Mouse (Mus musculus) cortical plate, adult 2 months (tissue): ENCODE measurements around the gene Ccl3. TPM values are rescaled to one million over a fixed set of nuclear protein-coding genes. Genes with fewer than 3 reads are reported as not detected.

Source experiments
- H3K27ac ChIP-seq: fragments of 200-500 bp; 2 replicates; pipeline ENCODE4 v1.5.1; 2012; ENCODE audit warnings: low read length, control low read depth, inconsistent platforms; ENCODE audit not compliant: insufficient read depth
- H3K4me1 ChIP-seq: fragments of 200-500 bp; 2 replicates; pipeline ENCODE4 v1.6.1; 2011; ENCODE audit warnings: low read length; ENCODE audit not compliant: control insufficient read depth, insufficient read depth
- H3K4me3 ChIP-seq: fragments of 200-500 bp; 2 replicates; pipeline ENCODE4 v1.5.1; 2011; ENCODE audit warnings: mild to moderate bottlenecking, low read length, control low read depth; ENCODE audit not compliant: insufficient read depth
- CTCF ChIP-seq: fragments of 200-500 bp; IDR thresholded peaks from 2 replicates; pipeline ENCODE4 v1.5.1; 2011; ENCODE audit warnings: mild to moderate bottlenecking, control low read depth, low read length; ENCODE audit not compliant: insufficient read depth; ENCODE audit errors: extremely low read depth
- POLR2A ChIP-seq: fragments of 200-500 bp; IDR thresholded peaks from 2 replicates; pipeline ENCODE4 v1.6.1; 2011; ENCODE audit warnings: mild to moderate bottlenecking, low read length, control low read depth; ENCODE audit not compliant: insufficient read depth; ENCODE audit errors: extremely low read depth
- polyA plus RNA-seq: library from polyadenylated mRNA; depleted of rRNA; stranded (reverse); fragments of >200 nt; gene quantifications from 2 replicates; pipeline ENCODE4 v1.2.3, GENCODE M21; 2012; rRNA removed

Ccl3 gene
- 0.76 and 0.84 TPM in 2 replicates for polyA plus RNA-seq

- Histone ChIP-seq H3K27ac (peak within 1 kb of the TSS; percentile 77; the same call in 1 of the 2 replicates), H3K4me1 (no peaks in the 10 kb centered on the region), H3K4me3 (no peak within 1 kb of the TSS)
- TF ChIP-seq CTCF (no peak), POLR2A (no peak)
These were observed at the start of gene Ccl3 for GRCm38 (mm10) chr11:83649305-83649841. Gene Ccl3 (minus strand): TSS chr11:83649355.

- TF ChIP-seq CTCF, result no peak
- TF ChIP-seq POLR2A, result no peak
- Histone ChIP-seq H3K4me1 (no peaks in the 10 kb centered on the region), H3K27ac (no peak overlapping the region), H3K4me3 (no peak overlapping the region)
These were observed 42.9 kb upstream of the Ccl3 start for GRCm38 (mm10) chr11:83692008-83692407.

GRCm38 (mm10) chr11:83689918-83690317, 40.8 kb upstream of the Ccl3 start:
- Histone ChIP-seq H3K4me3 (no peak overlapping the region), H3K4me1 (no peaks in the 10 kb centered on the region), H3K27ac (no peak overlapping the region)
- TF ChIP-seq POLR2A (no peak), CTCF (no peak)

- Histone ChIP-seq H3K4me3 (no peak overlapping the region), H3K4me1 (no peaks in the 10 kb centered on the region), H3K27ac (no peak overlapping the region)
- TF ChIP-seq CTCF, result no peak
- no peak for TF ChIP-seq POLR2A
These were observed 26.5 kb upstream of the Ccl3 start for GRCm38 (mm10) chr11:83675665-83676064.

GRCm38 (mm10) chr11:83671743-83672142, 22.6 kb upstream of the Ccl3 start:
- Histone ChIP-seq H3K4me1 (no peaks in the 10 kb centered on the region), H3K4me3 (no peak overlapping the region), H3K27ac (no peak overlapping the region)
- TF ChIP-seq POLR2A, result no peak
- no peak for TF ChIP-seq CTCF

GRCm38 (mm10) chr11:83663532-83663931, 14.4 kb upstream of the Ccl3 start:
- no peak for TF ChIP-seq POLR2A
- no peak for TF ChIP-seq CTCF
- Histone ChIP-seq H3K4me3 (no peak overlapping the region), H3K27ac (no peak overlapping the region), H3K4me1 (no peaks in the 10 kb centered on the region)

- no peaks in the 10 kb centered on the region for H3K4me1 ChIP-seq
- TF ChIP-seq CTCF, result no peak
- no peak for TF ChIP-seq POLR2A
These were observed 13.0 kb upstream of the Ccl3 start, which contains the start of gene Ccl4 for GRCm38 (mm10) chr11:83662204-83662603. Gene Ccl4 (plus strand): TSS chr11:83662584.

GRCm38 (mm10) chr11:83658797-83659196, 9.6 kb upstream of the Ccl3 start:
- H3K4me1 ChIP-seq, result no peaks in the 10 kb centered on the region
- H3K4me3 ChIP-seq, result no peak overlapping the region
- H3K27ac ChIP-seq, result no peak overlapping the region
- TF ChIP-seq CTCF (no peak), POLR2A (no peak)

More at GRCm38 (mm10) chr11:83662204-83662603, 13.0 kb upstream of the Ccl3 start, which contains the start of gene Ccl4:
- no peak within 1 kb of the TSS for H3K4me3 ChIP-seq
- H3K27ac ChIP-seq, result no peak within 1 kb of the TSS

- Histone ChIP-seq H3K27ac (no peak overlapping the region), H3K4me3 (no peak overlapping the region), H3K4me1 (no peaks in the 10 kb centered on the region)
- no peak for TF ChIP-seq POLR2A
- no peak for TF ChIP-seq CTCF
These were observed 8.4 kb upstream of the Ccl3 start for GRCm38 (mm10) chr11:83657508-83657907.

- no peak overlapping the region for H3K4me3 ChIP-seq
- H3K27ac ChIP-seq, result no peak overlapping the region
- TF ChIP-seq POLR2A (no peak), CTCF (no peak)
- no peaks in the 10 kb centered on the region for H3K4me1 ChIP-seq
These were observed 5.5 kb upstream of the Ccl3 start for GRCm38 (mm10) chr11:83654606-83655005.
